Mouse (Mus musculus): ENCODE data around the gene Grik3.

The Grik3 gene

GRCm38 (mm10) chr4:125644581-125645568 is 154.4 kb downstream of the Grik3 start:
- DNase-seq (ENCODE audit: low spot score in 2 of 2), result peak; percentile 64 to 66

GRCm38 (mm10) chr4:125651676-125652246 is 161.3 kb downstream of the Grik3 start:
- DNase-seq (ENCODE audit: low spot score in 2 of 2), result no peak

GRCm38 (mm10) chr4:125656031-125656430 is 165.5 kb downstream of the Grik3 start:
- DNase-seq (ENCODE audit: low spot score in 2 of 2), result no peak

- no peak for DNase-seq (ENCODE audit: low spot score in 2 of 2)
Measured at GRCm38 (mm10) chr4:125658376-125658775, 167.9 kb downstream of the Grik3 start.

GRCm38 (mm10) chr4:125661982-125662381 is 171.5 kb downstream of the Grik3 start:
- no peak for DNase-seq (ENCODE audit: low spot score in 2 of 2)

GRCm38 (mm10) chr4:125663262-125663661 is 172.8 kb downstream of the Grik3 start:
- no peak for DNase-seq (ENCODE audit: low spot score in 2 of 2)

- DNase-seq (ENCODE audit: low spot score in 2 of 2), result no peak
Measured at GRCm38 (mm10) chr4:125665955-125666354, 175.5 kb downstream of the Grik3 start.

GRCm38 (mm10) chr4:125682007-125682406 is 191.5 kb downstream of the Grik3 start:
- peak; percentile 65 to 67 for DNase-seq (ENCODE audit: low spot score in 2 of 2)

- no peak for DNase-seq (ENCODE audit: low spot score in 2 of 2)
Measured at GRCm38 (mm10) chr4:125687078-125687477, 196.6 kb downstream of the Grik3 start.

- no peak for DNase-seq (ENCODE audit: low spot score in 2 of 2)
Measured at GRCm38 (mm10) chr4:125695431-125695830, 204.9 kb downstream of the Grik3 start.

- peak; percentile 58 to 62 for DNase-seq (ENCODE audit: low spot score in 2 of 2)
Measured at GRCm38 (mm10) chr4:125696182-125696939, 205.9 kb downstream of the Grik3 start.

GRCm38 (mm10) chr4:125697626-125698025 is 207.1 kb downstream of the Grik3 start:
- DNase-seq (ENCODE audit: low spot score in 2 of 2), result peak in 1 of 2 experiments; percentile 66

GRCm38 (mm10) chr4:125699056-125699455 is 208.6 kb downstream of the Grik3 start:
- DNase-seq (ENCODE audit: low spot score in 2 of 2), result no peak

GRCm38 (mm10) chr4:125700331-125700730 is 209.8 kb downstream of the Grik3 start:
- peak in 1 of 2 experiments; percentile 70 for DNase-seq (ENCODE audit: low spot score in 2 of 2)

- peak; percentile 94 to 95 for DNase-seq (ENCODE audit: low spot score in 2 of 2)
Measured at GRCm38 (mm10) chr4:125702607-125703309, 212.3 kb downstream of the Grik3 start.

- DNase-seq (ENCODE audit: low spot score in 2 of 2), result no peak
Measured at GRCm38 (mm10) chr4:125703310-125703690, 212.8 kb downstream of the Grik3 start.

- DNase-seq (ENCODE audit: low spot score in 2 of 2), result peak; percentile 53 to 58
Measured at GRCm38 (mm10) chr4:125705746-125706145, 215.2 kb downstream of the Grik3 start.

- DNase-seq (ENCODE audit: low spot score in 2 of 2), result no peak
Measured at GRCm38 (mm10) chr4:125709716-125710115, 219.2 kb downstream of the Grik3 start.

GRCm38 (mm10) chr4:125717881-125718280 is 227.4 kb downstream of the Grik3 start:
- no peak for DNase-seq (ENCODE audit: low spot score in 2 of 2)

- DNase-seq (ENCODE audit: low spot score in 2 of 2), result no peak
Measured at GRCm38 (mm10) chr4:125718429-125719140, 228.1 kb downstream of the Grik3 start.

- no peak for DNase-seq (ENCODE audit: low spot score in 2 of 2)
Measured at GRCm38 (mm10) chr4:125726241-125726640, 235.7 kb downstream of the Grik3 start.

Measured in right cerebral cortex, postnatal 10 days (tissue).